Mouse (Mus musculus): ENCODE data around the gene Gm26741. TPM values are rescaled to one million over a fixed set of nuclear protein-coding genes. Genes with fewer than 3 reads are reported as not detected.

Gene Gm26741
- not detected in 2 replicates for polyA plus RNA-seq (2012; ENCODE audit: low replicate concordance)

DNA sequence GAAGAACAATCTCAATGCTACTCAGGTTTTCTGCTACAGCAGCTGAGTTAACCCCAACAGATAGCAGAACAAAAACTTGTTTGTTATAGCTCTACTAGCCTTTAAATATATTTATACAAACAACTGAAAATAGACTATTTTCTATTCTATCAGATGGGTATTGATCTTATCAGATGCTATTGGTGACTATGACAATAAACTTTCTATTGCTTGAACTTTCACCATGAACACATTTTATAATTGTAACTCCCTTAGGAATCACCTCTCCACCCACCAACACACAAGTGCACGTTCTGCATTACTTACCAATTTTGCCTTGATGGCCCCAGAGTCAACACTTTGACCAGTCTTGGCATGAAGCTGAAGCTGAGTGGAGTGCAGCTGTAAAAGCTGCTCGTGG, at the start of gene Gm26741:
TSS of gene Gm26741 (plus strand) at position 301 of the 400 bp plus-strand sequence.

DNA sequence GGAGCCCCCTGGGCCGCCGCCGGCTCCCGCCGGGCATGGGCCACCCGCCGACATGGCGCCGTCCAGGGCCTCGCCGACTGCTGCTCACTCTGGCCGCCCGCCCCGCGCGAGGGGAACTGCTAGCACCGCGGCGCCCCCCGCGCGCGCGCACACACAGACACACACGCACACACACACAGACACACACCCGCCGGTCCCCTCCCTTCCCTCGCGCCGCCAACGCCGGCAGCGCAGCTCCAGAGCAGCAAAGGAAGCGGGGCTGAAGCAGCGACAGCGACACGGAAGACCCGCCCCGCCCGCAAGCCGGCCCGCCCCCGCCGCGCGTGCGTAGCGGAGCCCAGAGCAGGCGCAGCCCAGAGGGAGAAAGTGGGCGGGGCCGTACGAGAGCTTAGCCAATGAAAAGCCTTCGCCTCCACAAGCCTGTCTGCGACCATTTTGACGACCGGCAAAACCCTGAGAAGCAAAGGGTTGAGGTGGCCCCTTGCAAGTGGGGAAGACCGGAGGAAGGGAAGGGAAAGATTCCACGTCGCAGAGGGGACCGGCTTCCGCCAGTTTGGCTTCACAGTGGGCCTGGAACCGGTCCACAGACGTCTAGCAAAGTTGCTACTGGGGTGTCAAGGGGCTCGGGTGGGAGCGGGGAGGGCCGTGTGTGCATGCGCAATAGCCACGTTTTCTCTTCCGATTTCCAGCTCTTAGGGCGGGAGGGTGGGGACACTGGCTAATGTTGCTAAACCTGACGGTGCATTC, 23.5 kb downstream of the Gm26741 start, which contains the start of gene Gopc:
TSS of gene Gopc (minus strand) at position 280 of the 747 bp plus-strand sequence.

DNA sequence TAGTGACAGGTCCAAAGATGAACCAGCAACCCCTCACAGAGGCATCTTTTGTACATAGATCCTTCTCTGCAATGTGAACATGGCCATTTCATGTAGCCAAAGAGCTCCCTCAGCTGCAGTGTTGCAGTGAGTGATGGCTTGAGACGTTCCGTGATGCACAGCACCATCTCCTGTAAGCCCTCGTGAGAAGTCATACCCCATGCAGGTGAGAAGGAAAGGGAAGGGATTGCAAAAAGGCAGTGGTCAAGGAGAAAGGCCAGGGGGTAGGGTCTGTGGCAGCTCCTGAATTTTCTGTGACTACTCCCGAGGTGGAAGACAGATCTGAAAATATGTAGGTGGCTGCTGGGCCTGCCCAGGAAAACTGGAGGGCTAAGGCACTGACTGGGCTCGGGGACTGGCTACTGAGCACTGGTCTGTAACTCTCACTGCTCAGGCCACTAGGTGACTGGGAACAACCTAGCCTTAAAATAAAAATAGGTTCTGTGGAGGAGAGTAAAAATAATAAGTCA, 30.4 kb downstream of the Gm26741 start, which contains the start of gene Nepn:
TSS of gene Nepn (plus strand) at position 51 of the 509 bp plus-strand sequence.

Other genes starting within 250 kb of the Gm26741 start
- gene Ros1, start 163.5 kb upstream of the Gm26741 start, polyA plus RNA-seq (2012; ENCODE audit: low replicate concordance) = not detected in 2 replicates
- gene Dcbld1, start 125.1 kb upstream of the Gm26741 start, polyA plus RNA-seq (2012; ENCODE audit: low replicate concordance) = 0.18 and 0.71 TPM in 2 replicates
- gene Gopc, start 23.4 kb downstream of the Gm26741 start, polyA plus RNA-seq (2012; ENCODE audit: low replicate concordance) = 0.89 and 1.2 TPM in 2 replicates
- gene Nepn, start 30.2 kb downstream of the Gm26741 start, polyA plus RNA-seq (2012; ENCODE audit: low replicate concordance) = not detected in 2 replicates
- 20.6 and 23.0 TPM in 2 replicates for gene Nus1, start 58.8 kb downstream of the Gm26741 start, polyA plus RNA-seq (2012; ENCODE audit: low replicate concordance)